Comparison of ENCODE assay signal across 9 mouse cellular contexts in genomic region chr3:57846912-57847759, GRCm38 (mm10). TPM values are rescaled to one million over a fixed set of nuclear protein-coding genes. Genes with fewer than 3 reads are reported as not detected.
DNase-seq lines count a peak whose midpoint lies in the region; ATAC-seq lines count a peak whose summit lies in the region.
"Had no signal": no experiment of that assay in that cellular context is flagged by ENCODE, and none has a peak within 500 bp of the region (broad histone marks: within the 10 kb centered on the region; RNA-seq: fewer than 3 reads in every experiment).

No protein-coding gene starts in this region.

- ATAC-seq in embryonic facial prominence, embryonic 14.5 days (ENCODE audit: low read depth): peak; percentile 87
- ATAC-seq in heart, embryonic 12.5 days (ENCODE audit: insufficient number of reproducible peaks, low FRiP score): peak; percentile 86
- ATAC-seq in kidney, embryonic 16.5 days (ENCODE audit: low FRiP score, low TSS enrichment): peak; percentile 90
- peak; percentile 76 for ATAC-seq in liver, embryonic 12.5 days
- peak; percentile 83 for ATAC-seq in neural tube, embryonic 11.5 days (ENCODE audit: insufficient read depth, low FRiP score, low TSS enrichment)
- peak; percentile 87 for ATAC-seq in stomach, embryonic 15.5 days (ENCODE audit: insufficient read depth, low FRiP score, low read depth)

- peak overlapping the region; percentile 98 for H3K4me3 ChIP-seq in embryonic facial prominence, embryonic 14.5 days (ENCODE audit: low read depth, low read length)
- H3K4me3 ChIP-seq in heart, embryonic 12.5 days: peak overlapping the region; percentile 92
- H3K4me3 ChIP-seq in kidney, embryonic 16.5 days (ENCODE audit: low read length): peak overlapping the region; percentile 98
- H3K4me3 ChIP-seq in liver, embryonic 12.5 days: peak overlapping the region; percentile 66
- peak overlapping the region; percentile 98 for H3K4me3 ChIP-seq in neural tube, embryonic 11.5 days (ENCODE audit: low read depth, low read length)
- H3K4me3 ChIP-seq in stomach, embryonic 15.5 days (replicated peaks): peak overlapping the region; percentile 81

- H3K27ac ChIP-seq in embryonic facial prominence, embryonic 14.5 days (replicated peaks; ENCODE audit: low read depth, low read length): peak overlapping the region; percentile 93
- peak overlapping the region; percentile 86 for H3K27ac ChIP-seq in heart, embryonic 12.5 days (ENCODE audit: poor library complexity, severe bottlenecking)
- peak overlapping the region; percentile 94 for H3K27ac ChIP-seq in kidney, embryonic 16.5 days (ENCODE audit: low read length)
- H3K27ac ChIP-seq in liver, embryonic 12.5 days: peak overlapping the region; percentile 69; the same call in 1 of the 2 replicates
- peak overlapping the region; percentile 98 for H3K27ac ChIP-seq in neural tube, embryonic 11.5 days (ENCODE audit: low read depth, low read length)
- H3K27ac ChIP-seq in stomach, embryonic 15.5 days: peak overlapping the region; percentile 87

- peak overlapping the region; percentile 61 for H3K4me2 ChIP-seq in embryonic facial prominence, embryonic 14.5 days (ENCODE audit: low read depth, low read length)
- H3K4me2 ChIP-seq in heart, embryonic 12.5 days: peak overlapping the region; percentile 80
- peak overlapping the region; percentile 80 for H3K4me2 ChIP-seq in kidney, embryonic 16.5 days (replicated peaks; ENCODE audit: low read depth, low read length)
- H3K4me2 ChIP-seq in liver, embryonic 12.5 days: peak overlapping the region; percentile 93
- H3K4me2 ChIP-seq in neural tube, embryonic 11.5 days (ENCODE audit: low read depth): peak overlapping the region; percentile 70
- peak overlapping the region; percentile 85 for H3K4me2 ChIP-seq in stomach, embryonic 15.5 days

- no peaks in the 10 kb centered on the region for H3K27me3 ChIP-seq in embryonic facial prominence, embryonic 14.5 days (replicated peaks; ENCODE audit: control insufficient read depth, insufficient read depth, low read length)
- no peaks in the 10 kb centered on the region for H3K27me3 ChIP-seq in heart, embryonic 12.5 days (replicated peaks)
- H3K27me3 ChIP-seq in kidney, embryonic 16.5 days (ENCODE audit: insufficient read depth, low read length): no peaks in the 10 kb centered on the region
- peaks cover 33% of the 10 kb centered on the region for H3K27me3 ChIP-seq in liver, embryonic 12.5 days (replicated peaks)
- H3K27me3 ChIP-seq in neural tube, embryonic 11.5 days (ENCODE audit: control insufficient read depth, insufficient read depth, low read length): no peaks in the 10 kb centered on the region
- H3K27me3 ChIP-seq in stomach, embryonic 15.5 days (replicated peaks): no peaks in the 10 kb centered on the region

- peak overlapping the region; percentile 89 for H3K9ac ChIP-seq in embryonic facial prominence, embryonic 14.5 days (ENCODE audit: low read depth, low read length)
- peak overlapping the region; percentile 89 for H3K9ac ChIP-seq in heart, embryonic 12.5 days
- peak overlapping the region; percentile 92 for H3K9ac ChIP-seq in kidney, embryonic 16.5 days (replicated peaks; ENCODE audit: low read length)
- H3K9ac ChIP-seq in liver, embryonic 12.5 days: peak overlapping the region; percentile 70
- peak overlapping the region; percentile 97 for H3K9ac ChIP-seq in neural tube, embryonic 11.5 days (ENCODE audit: low read length)
- H3K9ac ChIP-seq in stomach, embryonic 15.5 days: peak overlapping the region; percentile 69

- H3K9me3 ChIP-seq in embryonic facial prominence, embryonic 14.5 days (ENCODE audit: control insufficient read depth, low read length): no peaks in the 10 kb centered on the region
- 0 out of 2 replicates have a peak, but pooled peaks cover 2% of the 10 kb centered on the region for H3K9me3 ChIP-seq in heart, embryonic 12.5 days (replicated peaks)
- no peaks in the 10 kb centered on the region for H3K9me3 ChIP-seq in kidney, embryonic 16.5 days (ENCODE audit: low read length)
- H3K9me3 ChIP-seq in liver, embryonic 12.5 days (replicated peaks): no peaks in the 10 kb centered on the region
- no peaks in the 10 kb centered on the region for H3K9me3 ChIP-seq in neural tube, embryonic 11.5 days (ENCODE audit: control insufficient read depth, low read length)
- H3K9me3 ChIP-seq in stomach, embryonic 15.5 days: no peaks in the 10 kb centered on the region

- peak; percentile 63 for DNase-seq in layer of hippocampus, adult 11-12 months (ENCODE audit: low spot score)
- no peak for DNase-seq in layer of hippocampus, adult 9-10 months (ENCODE audit: low spot score)
- DNase-seq in embryonic facial prominence, embryonic 14.5 days (ENCODE audit: low spot score): peak; percentile 84
- peak; percentile 73 for DNase-seq in neural tube, embryonic 11.5 days (ENCODE audit: low spot score)

- WGBS in embryonic facial prominence, embryonic 14.5 days: 0% methylated on average over 12 of the region's 104 CpGs
- WGBS in heart, embryonic 12.5 days: under 1% methylated on average over 103 of the region's 104 CpGs
- under 1% methylated on average over 42 of the region's 104 CpGs for WGBS in kidney, embryonic 16.5 days
- WGBS in liver, embryonic 12.5 days (ENCODE audit: insufficient replicate concordance): under 1% methylated on average over 85 of the region's 104 CpGs
- WGBS in neural tube, embryonic 11.5 days: under 1% methylated on average over 61 of the region's 104 CpGs
- 2% methylated on average over 70 of the region's 104 CpGs for WGBS in stomach, embryonic 15.5 days

- H3K4me1 ChIP-seq in embryonic facial prominence, embryonic 14.5 days (ENCODE audit: control insufficient read depth, insufficient read depth, low read length): peaks cover 12% of the 10 kb centered on the region; the same call in 1 of the 2 replicates
- peaks cover 8% of the 10 kb centered on the region for H3K4me1 ChIP-seq in heart, embryonic 12.5 days (replicated peaks)
- peaks cover 23% of the 10 kb centered on the region for H3K4me1 ChIP-seq in kidney, embryonic 16.5 days (ENCODE audit: insufficient read depth, low read length)
- H3K4me1 ChIP-seq in liver, embryonic 12.5 days: peaks cover 23% of the 10 kb centered on the region
- H3K4me1 ChIP-seq in neural tube, embryonic 11.5 days (ENCODE audit: control insufficient read depth, insufficient read depth, low read length): peaks cover 6% of the 10 kb centered on the region; the same call in 1 of the 2 replicates
- H3K4me1 ChIP-seq in stomach, embryonic 15.5 days: 0 out of 2 replicates have a peak, but pooled peaks cover 4% of the 10 kb centered on the region

- H3K36me3 ChIP-seq in embryonic facial prominence, embryonic 14.5 days (ENCODE audit: control insufficient read depth, insufficient read depth, low read length): peaks cover 20% of the 10 kb centered on the region
- H3K36me3 ChIP-seq in heart, embryonic 12.5 days: peaks cover 16% of the 10 kb centered on the region
- peaks cover 3% of the 10 kb centered on the region; the same call in 1 of the 2 replicates for H3K36me3 ChIP-seq in kidney, embryonic 16.5 days (ENCODE audit: insufficient read depth, low read length)
- 0 out of 2 replicates have a peak, but pooled peaks cover 3% of the 10 kb centered on the region for H3K36me3 ChIP-seq in liver, embryonic 12.5 days
- peaks cover 3% of the 10 kb centered on the region; the same call in 1 of the 2 replicates for H3K36me3 ChIP-seq in neural tube, embryonic 11.5 days (ENCODE audit: control insufficient read depth, insufficient read depth, low read length)
- H3K36me3 ChIP-seq in stomach, embryonic 15.5 days: peaks cover 3% of the 10 kb centered on the region; the same call in 1 of the 2 replicates
- H3K36me3 ChIP-seq: G1E had no signal

RNA-seq across cellular contexts. Expression of gene Pfn2, which starts 0.7 kb away (rescaled TPM):
- 150 and 165 TPM in 2 replicates for polyA plus RNA-seq in embryonic facial prominence, embryonic 14.5 days (2014; fragmentation: Nextera tagmentation; extraction: Ambion mirVana)
- polyA plus RNA-seq in heart, embryonic 12.5 days (2016; fragmentation: Nextera tagmentation; extraction: Ambion mirVana): 53.3 and 58.9 TPM in 2 replicates
- polyA plus RNA-seq in kidney, embryonic 16.5 days (2015; fragmentation: Nextera tagmentation; extraction: Ambion mirVana): 152 and 174 TPM in 2 replicates
- polyA plus RNA-seq in liver, embryonic 12.5 days (2016; fragmentation: Nextera tagmentation; extraction: Ambion mirVana): 13.9 and 14.7 TPM in 2 replicates
- 282 and 293 TPM in 2 replicates for polyA plus RNA-seq in neural tube, embryonic 11.5 days (2014; fragmentation: Nextera tagmentation; extraction: Ambion mirVana)
- polyA plus RNA-seq in stomach, embryonic 15.5 days (2015; fragmentation: Nextera tagmentation; extraction: Ambion mirVana): 77.5 and 82.7 TPM in 2 replicates
- polyA plus RNA-seq: G1E had no signal
